Comparison of ENCODE assay signal across 8 mouse cellular contexts in the genomic region with DNA sequence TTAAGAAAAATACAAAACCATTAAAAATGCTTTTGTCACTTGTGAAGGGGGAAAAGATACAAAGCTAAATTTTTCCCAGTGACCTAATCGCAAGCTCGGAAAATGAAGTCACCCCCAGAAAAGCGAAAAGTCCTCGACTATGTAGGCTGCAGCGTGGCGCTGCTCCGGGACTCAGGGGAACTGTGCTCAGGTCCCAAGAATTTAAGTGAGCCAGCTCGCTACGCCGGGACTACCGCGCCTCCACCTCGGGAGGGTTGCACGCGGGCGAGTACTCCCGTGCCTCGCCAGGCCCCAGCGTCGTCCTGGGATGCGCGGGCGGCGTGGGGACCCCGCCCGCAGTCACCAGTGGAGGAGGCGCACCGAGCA. TPM values are rescaled to one million over a fixed set of nuclear protein-coding genes. Genes with fewer than 3 reads are reported as not detected.
A peak's percentile ranks its signal among the peaks of the same experiment; 100 is the strongest.
DNase-seq lines count a peak whose midpoint lies in the region; ATAC-seq and TF ChIP-seq lines count a peak whose summit lies in the region.

No protein-coding gene starts in this region.

- TF ChIP-seq CTCF in left cerebral cortex, adult 2 months (IDR thresholded peaks at IDR 0.05): no peak

- peaks cover 16% of the 10 kb centered on the region for H3K36me3 ChIP-seq in embryonic facial prominence, embryonic 15.5 days
- H3K36me3 ChIP-seq in intestine, embryonic 15.5 days: peaks cover 5% of the 10 kb centered on the region; the same call in 1 of the 2 replicates
- H3K36me3 ChIP-seq in neural tube, embryonic 13.5 days: peaks cover 29% of the 10 kb centered on the region

- WGBS in embryonic facial prominence, embryonic 15.5 days: 3% methylated on average over 27 of the region's 28 CpGs
- 4% methylated on average over 27 of the region's 28 CpGs for WGBS in intestine, embryonic 15.5 days
- WGBS in neural tube, embryonic 13.5 days: 1% methylated on average over 28 of the region's 28 CpGs

- no peaks in the 10 kb centered on the region for H3K27me3 ChIP-seq in embryonic facial prominence, embryonic 15.5 days
- no peaks in the 10 kb centered on the region for H3K27me3 ChIP-seq in intestine, embryonic 15.5 days (replicated peaks)
- no peaks in the 10 kb centered on the region for H3K27me3 ChIP-seq in neural tube, embryonic 13.5 days

- peak; percentile 48 for ATAC-seq in embryonic facial prominence, embryonic 15.5 days (ENCODE audit: insufficient number of reproducible peaks, low FRiP score, low TSS enrichment, low read depth)
- ATAC-seq in intestine, embryonic 15.5 days: no peak; the same call in 1 of the 2 replicates
- peak; percentile 24 for ATAC-seq in neural tube, embryonic 13.5 days (ENCODE audit: low read depth)

- DNase-seq in left cerebral cortex, adult 2 months (ENCODE audit: extremely low spot score in 1 of 2, low spot score in 2 of 2): no peak
- no peak for DNase-seq in left cerebral cortex, postnatal 25 days (ENCODE audit: low spot score in 2 of 2)
- no peak for DNase-seq in frontal cortex, adult 2 months (ENCODE audit: extremely low spot score in 1 of 2, low spot score in 1 of 2)
- DNase-seq in urinary bladder, adult 18-20 months (ENCODE audit: low spot score in 2 of 2): no peak
- DNase-seq in cerebellum, adult 11-12 months: no peak

- H3K4me1 ChIP-seq in embryonic facial prominence, embryonic 15.5 days: peaks cover 9% of the 10 kb centered on the region
- H3K4me1 ChIP-seq in intestine, embryonic 15.5 days (replicated peaks): peaks cover 6% of the 10 kb centered on the region; the same call in 1 of the 2 replicates
- H3K4me1 ChIP-seq in neural tube, embryonic 13.5 days (replicated peaks): peaks cover 23% of the 10 kb centered on the region

- no peaks in the 10 kb centered on the region for H3K9me3 ChIP-seq in embryonic facial prominence, embryonic 15.5 days (replicated peaks)
- H3K9me3 ChIP-seq in intestine, embryonic 15.5 days: no peaks in the 10 kb centered on the region
- no peaks in the 10 kb centered on the region for H3K9me3 ChIP-seq in neural tube, embryonic 13.5 days

- peak overlapping the region; percentile 90 for H3K4me2 ChIP-seq in embryonic facial prominence, embryonic 15.5 days (replicated peaks)
- H3K4me2 ChIP-seq in intestine, embryonic 15.5 days (replicated peaks): peak overlapping the region; percentile 97
- peak overlapping the region; percentile 80 for H3K4me2 ChIP-seq in neural tube, embryonic 13.5 days

- H3K4me3 ChIP-seq in left cerebral cortex, adult 2 months: peak overlapping the region; percentile 44
- peak overlapping the region; percentile 57 for H3K4me3 ChIP-seq in embryonic facial prominence, embryonic 15.5 days (replicated peaks)
- peak overlapping the region; percentile 47 for H3K4me3 ChIP-seq in intestine, embryonic 15.5 days (replicated peaks)
- peak overlapping the region; percentile 44 for H3K4me3 ChIP-seq in neural tube, embryonic 13.5 days

- intact Hi-C loops in left cerebral cortex, adult 2 months (cut with DNase I): no loop called here
- intact Hi-C loops in left cerebral cortex, postnatal 25 days (cut with DNase I): no loop called here

- H3K27ac ChIP-seq in left cerebral cortex, adult 2 months: no peak overlapping the region
- H3K27ac ChIP-seq in embryonic facial prominence, embryonic 15.5 days (replicated peaks): peak overlapping the region; percentile 18; the same call in 1 of the 2 replicates
- no peak overlapping the region for H3K27ac ChIP-seq in intestine, embryonic 15.5 days
- H3K27ac ChIP-seq in neural tube, embryonic 13.5 days (replicated peaks): peak overlapping the region; percentile 54; the same call in 1 of the 2 replicates

- peak overlapping the region; percentile 51 for H3K9ac ChIP-seq in embryonic facial prominence, embryonic 15.5 days
- peak overlapping the region; percentile 49 for H3K9ac ChIP-seq in intestine, embryonic 15.5 days
- H3K9ac ChIP-seq in neural tube, embryonic 13.5 days: peak overlapping the region; percentile 69

RNA-seq across cellular contexts. Expression of gene Lrcol1, which starts 18.3 kb away (rescaled TPM):
- total RNA-seq in left cerebral cortex, adult 2 months (2021): not detected
- not detected for total RNA-seq in left cerebral cortex, postnatal 25 days (2021)
- polyA plus RNA-seq in embryonic facial prominence, embryonic 15.5 days (2015; fragmentation: Nextera tagmentation; extraction: Ambion mirVana): not detected in 2 replicates
- not detected in 2 replicates for polyA plus RNA-seq in intestine, embryonic 15.5 days (2015; fragmentation: Nextera tagmentation; extraction: Ambion mirVana)
- polyA plus RNA-seq in neural tube, embryonic 13.5 days (2015; fragmentation: Nextera tagmentation; extraction: Ambion mirVana): not detected in 2 replicates
- polyA plus RNA-seq in frontal cortex, adult 2 months (2012; rRNA removed): not detected in 2 replicates

RNA-seq across cellular contexts. Expression of gene P2rx2, which starts 19.8 kb away (rescaled TPM):
- total RNA-seq in left cerebral cortex, adult 2 months (2021): under 1 TPM in 1 of 2 experiments, not detected in 1; 0.26 TPM
- under 1 TPM in 1 of 2 experiments, not detected in 1; 0.23 TPM for total RNA-seq in left cerebral cortex, postnatal 25 days (2021)
- polyA plus RNA-seq in embryonic facial prominence, embryonic 15.5 days (2015; fragmentation: Nextera tagmentation; extraction: Ambion mirVana): 1.2 and 2.7 TPM in 2 replicates
- 0.61 and 1.4 TPM in 2 replicates for polyA plus RNA-seq in intestine, embryonic 15.5 days (2015; fragmentation: Nextera tagmentation; extraction: Ambion mirVana)
- 5.8 and 6.0 TPM in 2 replicates for polyA plus RNA-seq in neural tube, embryonic 13.5 days (2015; fragmentation: Nextera tagmentation; extraction: Ambion mirVana)
- 0.14 and 0.23 TPM in 2 replicates for polyA plus RNA-seq in frontal cortex, adult 2 months (2012; rRNA removed)

Comparison
In these comparisons a context has a peak if more than half of its experiments do, and no peak if none do; other contexts are left out.
1. H3K27ac ChIP-seq: peak in embryonic facial prominence, embryonic 15.5 days (single experiment) and neural tube, embryonic 13.5 days (single experiment); none in left cerebral cortex, adult 2 months (single experiment) and intestine, embryonic 15.5 days (single experiment).
2. Peak in every context shown above with its lines, with median percentiles within 50 percentile points of each other: H3K4me3 ChIP-seq, H3K4me2 ChIP-seq and H3K9ac ChIP-seq.